Mouse (Mus musculus): ENCODE measurements around the gene Ostf1. TPM values are rescaled to one million over a fixed set of nuclear protein-coding genes. Genes with fewer than 3 reads are reported as not detected.
A peak's percentile ranks its signal among the peaks of the same experiment; 100 is the strongest.

Gene Ostf1
- polyA plus RNA-seq, 1 experiment from 2014 or later = 125 TPM

DNA sequence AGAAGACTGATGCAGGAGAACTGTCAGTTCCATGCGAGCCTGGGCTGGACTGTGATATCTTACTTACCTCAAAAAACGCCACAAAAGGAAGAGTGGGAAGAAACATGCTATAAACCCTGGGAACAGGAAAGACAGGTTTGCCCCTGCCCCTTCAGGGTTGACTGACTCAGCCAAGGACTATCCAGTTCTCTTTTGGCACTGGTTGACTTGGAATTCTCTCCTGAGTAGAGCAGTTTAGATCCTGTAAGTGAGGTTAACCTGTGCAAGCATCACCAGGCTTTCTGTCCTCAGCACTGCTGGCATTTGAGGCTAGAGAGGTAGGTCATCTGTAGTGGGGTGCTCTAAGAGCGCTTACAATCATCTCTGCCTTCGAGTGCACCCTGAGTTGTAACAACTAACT is 26.9 kb upstream of the Ostf1 start:
- Histone ChIP-seq H3K27ac (replicated peaks) (peak overlapping the region; percentile 44; the same call in 1 of the 2 replicates), H3K9ac (no peak overlapping the region), H3K4me2 (replicated peaks) (no peak overlapping the region), H3K9me3 (replicated peaks) (no peaks in the 10 kb centered on the region), H3K36me3 (no peaks in the 10 kb centered on the region), H3K4me3 (replicated peaks) (no peak overlapping the region), H3K27me3 (no peaks in the 10 kb centered on the region), H3K4me1 (no peaks in the 10 kb centered on the region)
- no peak for ATAC-seq (ENCODE audit: insufficient number of reproducible peaks, low FRiP score, low TSS enrichment, low read depth)
- WGBS = 57% methylated on average over 4 of the region's 4 CpGs

DNA sequence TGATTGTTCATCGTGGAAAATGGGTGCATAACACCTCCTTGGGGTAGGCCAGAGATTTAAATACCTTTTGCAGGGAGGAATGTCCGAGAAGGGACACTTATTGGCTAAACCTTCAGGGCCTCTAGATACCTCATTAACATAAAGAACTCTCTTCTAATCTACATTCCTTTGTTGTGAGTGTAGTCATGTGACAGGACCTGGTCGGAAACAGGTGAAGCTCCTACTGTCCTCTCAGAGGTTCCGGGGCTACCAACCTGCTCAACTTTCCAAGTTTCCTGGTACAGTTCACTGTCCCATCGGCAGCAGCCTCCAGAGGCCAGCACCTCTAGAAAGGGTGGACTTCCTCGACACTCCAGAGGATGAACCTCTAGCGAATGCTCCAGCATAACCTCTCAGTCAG is 24.4 kb upstream of the Ostf1 start:
- Histone ChIP-seq H3K27ac (replicated peaks) (no peak overlapping the region), H3K9me3 (replicated peaks) (no peaks in the 10 kb centered on the region), H3K9ac (no peak overlapping the region), H3K4me2 (replicated peaks) (no peak overlapping the region), H3K27me3 (no peaks in the 10 kb centered on the region), H3K36me3 (no peaks in the 10 kb centered on the region), H3K4me3 (replicated peaks) (no peak overlapping the region), H3K4me1 (no peaks in the 10 kb centered on the region)
- no peak for ATAC-seq (ENCODE audit: insufficient number of reproducible peaks, low FRiP score, low TSS enrichment, low read depth)
- WGBS = 85% methylated on average over 7 of the region's 7 CpGs

- Histone ChIP-seq H3K27me3 (no peaks in the 10 kb centered on the region), H3K27ac (replicated peaks) (no peak overlapping the region), H3K4me3 (replicated peaks) (no peak overlapping the region), H3K4me1 (no peaks in the 10 kb centered on the region), H3K36me3 (no peaks in the 10 kb centered on the region), H3K4me2 (replicated peaks) (no peak overlapping the region), H3K9me3 (replicated peaks) (no peaks in the 10 kb centered on the region), H3K9ac (no peak overlapping the region)
- ATAC-seq (ENCODE audit: insufficient number of reproducible peaks, low FRiP score, low TSS enrichment, low read depth) = no peak
- WGBS = 76% methylated on average over 5 of the region's 5 CpGs
These were observed 23.4 kb upstream of the Ostf1 start for GRCm38 (mm10) chr19:18654984-18655383.

DNA sequence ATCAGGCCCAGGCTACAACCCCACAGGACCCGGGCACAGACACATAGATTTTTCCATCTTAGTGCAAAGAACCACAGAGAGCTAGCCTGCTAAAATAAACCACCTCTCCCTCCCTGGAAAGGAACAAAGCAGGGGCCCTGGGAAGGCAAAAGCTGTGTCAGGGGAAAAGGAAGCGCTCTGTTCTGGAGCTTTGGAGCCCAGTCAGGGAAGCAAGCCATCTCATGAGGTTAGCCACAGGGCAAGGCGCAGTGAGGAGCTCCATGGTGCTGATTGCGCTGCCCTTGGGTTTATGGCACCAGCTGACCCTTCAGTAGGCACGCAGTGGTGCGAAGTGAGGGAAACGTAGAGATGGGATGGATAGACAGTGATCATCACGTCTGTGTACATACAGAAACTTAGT is 22.7 kb upstream of the Ostf1 start:
- no peak for ATAC-seq (ENCODE audit: insufficient number of reproducible peaks, low FRiP score, low TSS enrichment, low read depth)
- Histone ChIP-seq H3K27me3 (no peaks in the 10 kb centered on the region), H3K4me3 (replicated peaks) (no peak overlapping the region), H3K4me2 (replicated peaks) (no peak overlapping the region), H3K9ac (no peak overlapping the region), H3K4me1 (no peaks in the 10 kb centered on the region), H3K27ac (replicated peaks) (no peak overlapping the region), H3K36me3 (no peaks in the 10 kb centered on the region), H3K9me3 (replicated peaks) (no peaks in the 10 kb centered on the region)
- 88% methylated on average over 8 of the region's 8 CpGs for WGBS

DNA sequence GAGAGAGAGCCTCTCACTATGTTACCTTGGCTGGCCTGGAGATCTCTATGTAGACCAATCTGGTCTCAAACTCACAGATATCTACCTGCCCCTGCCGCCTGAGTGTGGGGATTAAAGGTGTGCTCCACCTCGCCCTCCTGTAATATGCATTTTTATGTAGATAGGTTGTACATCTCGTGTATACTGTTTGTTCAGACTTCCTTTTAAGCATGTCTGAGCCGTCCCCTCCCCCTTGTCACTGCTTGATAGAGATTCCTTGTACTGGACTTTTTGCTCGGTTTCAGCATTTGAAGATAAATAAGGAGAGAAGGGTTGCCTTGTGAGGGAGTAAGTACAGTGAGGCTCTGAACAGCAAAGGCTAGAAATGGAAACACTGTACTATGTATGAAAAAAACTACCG is 21.4 kb upstream of the Ostf1 start:
- no peak for ATAC-seq (ENCODE audit: insufficient number of reproducible peaks, low FRiP score, low TSS enrichment, low read depth)
- H3K9me3 ChIP-seq (replicated peaks) = no peaks in the 10 kb centered on the region
- H3K27ac ChIP-seq (replicated peaks) = no peak overlapping the region
- H3K36me3 ChIP-seq = no peaks in the 10 kb centered on the region
- H3K4me2 ChIP-seq (replicated peaks) = no peak overlapping the region
- no peak overlapping the region for H3K9ac ChIP-seq
- H3K4me1 ChIP-seq = no peaks in the 10 kb centered on the region
- 75% methylated on average over 6 of the region's 6 CpGs for WGBS
- H3K4me3 ChIP-seq (replicated peaks) = no peak overlapping the region
- H3K27me3 ChIP-seq = no peaks in the 10 kb centered on the region

DNA sequence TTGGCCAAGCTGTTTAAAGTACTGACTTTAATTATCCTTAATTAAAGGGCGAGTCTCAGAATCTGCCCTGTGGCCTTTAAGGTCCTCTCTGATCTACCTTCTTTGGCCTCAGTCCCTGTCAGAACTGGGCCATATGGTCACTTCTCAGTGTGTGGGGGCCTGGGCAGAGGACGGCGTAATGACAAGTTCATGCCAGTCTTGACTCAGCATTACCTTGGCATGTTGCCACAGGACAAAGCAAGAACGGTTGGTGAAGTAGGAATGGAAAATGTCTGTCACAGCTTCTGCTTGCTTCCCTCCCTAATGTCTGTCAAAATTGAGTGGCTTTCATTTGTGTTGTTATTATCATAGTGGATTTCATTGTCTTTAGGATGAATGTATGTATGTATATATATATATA is 21.0 kb upstream of the Ostf1 start:
- Histone ChIP-seq H3K4me2 (replicated peaks) (no peak overlapping the region), H3K27me3 (no peaks in the 10 kb centered on the region), H3K36me3 (no peaks in the 10 kb centered on the region), H3K4me1 (no peaks in the 10 kb centered on the region), H3K9ac (no peak overlapping the region), H3K4me3 (replicated peaks) (no peak overlapping the region), H3K9me3 (replicated peaks) (no peaks in the 10 kb centered on the region), H3K27ac (replicated peaks) (no peak overlapping the region)
- ATAC-seq (ENCODE audit: insufficient number of reproducible peaks, low FRiP score, low TSS enrichment, low read depth) = no peak
- WGBS = 32% methylated on average over 4 of the region's 4 CpGs

GRCm38 (mm10) chr19:18650473-18650872 is 18.9 kb upstream of the Ostf1 start:
- Histone ChIP-seq H3K4me1 (no peaks in the 10 kb centered on the region), H3K4me2 (replicated peaks) (no peak overlapping the region), H3K36me3 (no peaks in the 10 kb centered on the region), H3K9me3 (replicated peaks) (no peaks in the 10 kb centered on the region), H3K27ac (replicated peaks) (no peak overlapping the region), H3K9ac (no peak overlapping the region), H3K27me3 (no peaks in the 10 kb centered on the region), H3K4me3 (replicated peaks) (no peak overlapping the region)
- ATAC-seq (ENCODE audit: insufficient number of reproducible peaks, low FRiP score, low TSS enrichment, low read depth) = no peak
- 69% methylated on average over 6 of the region's 6 CpGs for WGBS

- no peak overlapping the region for H3K4me3 ChIP-seq (replicated peaks)
- H3K27me3 ChIP-seq = no peaks in the 10 kb centered on the region
- H3K4me1 ChIP-seq = no peaks in the 10 kb centered on the region
- ATAC-seq (ENCODE audit: insufficient number of reproducible peaks, low FRiP score, low TSS enrichment, low read depth) = no peak
- no peaks in the 10 kb centered on the region for H3K9me3 ChIP-seq (replicated peaks)
- no peak overlapping the region for H3K4me2 ChIP-seq (replicated peaks)
- no peak overlapping the region for H3K9ac ChIP-seq
- no peak overlapping the region for H3K27ac ChIP-seq (replicated peaks)
- 80% methylated on average over 4 of the region's 4 CpGs for WGBS
- H3K36me3 ChIP-seq = 0 out of 2 replicates have a peak, but pooled peaks cover 3% of the 10 kb centered on the region
These were observed 18.3 kb upstream of the Ostf1 start for GRCm38 (mm10) chr19:18649955-18650354.

DNA sequence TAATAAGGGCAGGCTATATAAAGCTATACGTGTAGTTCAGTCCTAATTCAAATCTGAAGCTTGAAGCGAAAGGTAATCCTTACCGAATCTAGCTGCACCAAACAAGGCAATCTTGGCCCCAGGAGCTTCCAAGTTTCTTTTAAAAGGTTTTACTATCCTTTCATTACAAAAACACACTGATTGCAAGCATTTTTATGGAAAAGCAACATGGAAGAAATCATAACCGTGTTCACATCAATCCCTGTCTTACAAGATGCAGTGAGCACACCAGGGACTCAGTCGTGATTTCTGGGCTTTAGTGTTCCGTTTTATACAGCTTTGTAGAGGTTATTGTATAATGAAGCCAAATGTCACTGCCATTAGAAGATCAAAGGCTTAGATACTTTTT is 16.9 kb upstream of the Ostf1 start:
- H3K4me1 ChIP-seq = no peaks in the 10 kb centered on the region
- ATAC-seq (ENCODE audit: insufficient number of reproducible peaks, low FRiP score, low TSS enrichment, low read depth) = no peak
- H3K27ac ChIP-seq (replicated peaks) = no peak overlapping the region
- 0 out of 2 replicates have a peak, but pooled peaks cover 5% of the 10 kb centered on the region for H3K36me3 ChIP-seq
- WGBS = 74% methylated on average over 6 of the region's 6 CpGs
- no peak overlapping the region for H3K9ac ChIP-seq
- H3K9me3 ChIP-seq (replicated peaks) = no peaks in the 10 kb centered on the region
- H3K4me3 ChIP-seq (replicated peaks) = no peak overlapping the region
- no peaks in the 10 kb centered on the region for H3K27me3 ChIP-seq
- no peak overlapping the region for H3K4me2 ChIP-seq (replicated peaks)

DNA sequence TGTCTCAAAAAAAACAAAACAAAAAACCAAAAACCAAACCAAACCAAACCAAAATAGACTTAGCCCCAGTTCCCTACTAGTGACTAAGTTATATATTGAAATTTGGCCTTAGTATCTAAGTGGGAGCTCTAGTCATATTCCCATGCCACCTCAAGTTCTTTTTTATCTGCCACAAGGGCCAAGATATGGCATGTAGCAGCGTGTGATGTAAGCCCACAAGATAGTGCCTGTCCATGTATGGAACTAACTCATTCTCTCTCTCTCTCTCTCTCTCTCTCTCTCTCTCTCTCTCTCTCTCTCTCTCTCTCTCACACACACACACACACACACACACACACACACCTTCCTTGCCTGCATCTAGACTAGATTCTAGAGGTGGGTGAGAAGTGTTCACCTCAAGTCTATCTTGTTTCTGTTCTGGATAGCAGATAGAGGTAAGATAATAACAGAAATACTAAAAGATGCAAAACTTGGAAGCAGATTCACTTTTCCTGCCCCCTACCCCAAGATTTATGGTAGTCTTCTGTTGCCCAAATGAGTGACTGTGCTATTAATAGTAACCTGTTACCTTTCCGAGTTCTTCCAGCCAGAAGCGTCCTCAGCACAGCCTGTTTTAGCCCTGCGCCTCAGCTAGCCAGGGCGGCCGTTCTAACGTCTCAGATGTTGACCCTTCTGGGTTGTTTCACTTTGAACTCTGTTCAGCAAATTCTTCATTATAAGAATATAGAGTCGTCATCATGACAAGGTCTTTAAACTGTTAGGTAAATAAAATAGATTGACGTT is 16.3 kb upstream of the Ostf1 start:
- Histone ChIP-seq H3K9me3 (replicated peaks) (no peaks in the 10 kb centered on the region), H3K9ac (no peak overlapping the region), H3K4me1 (no peaks in the 10 kb centered on the region), H3K4me2 (replicated peaks) (no peak overlapping the region), H3K27ac (replicated peaks) (no peak overlapping the region), H3K36me3 (0 out of 2 replicates have a peak, but pooled peaks cover 5% of the 10 kb centered on the region), H3K27me3 (no peaks in the 10 kb centered on the region), H3K4me3 (replicated peaks) (no peak overlapping the region)
- no peak for ATAC-seq (ENCODE audit: insufficient number of reproducible peaks, low FRiP score, low TSS enrichment, low read depth)
- WGBS = 72% methylated on average over 9 of the region's 9 CpGs

- Histone ChIP-seq H3K4me3 (replicated peaks) (no peak overlapping the region), H3K4me2 (replicated peaks) (no peak overlapping the region), H3K27ac (replicated peaks) (no peak overlapping the region), H3K27me3 (no peaks in the 10 kb centered on the region), H3K4me1 (no peaks in the 10 kb centered on the region), H3K9ac (no peak overlapping the region), H3K9me3 (replicated peaks) (no peaks in the 10 kb centered on the region), H3K36me3 (0 out of 2 replicates have a peak, but pooled peaks cover 5% of the 10 kb centered on the region)
- no peak for ATAC-seq (ENCODE audit: insufficient number of reproducible peaks, low FRiP score, low TSS enrichment, low read depth)
- WGBS = 72% methylated on average over 5 of the region's 5 CpGs
These were observed 15.3 kb upstream of the Ostf1 start for GRCm38 (mm10) chr19:18646853-18647420.

- no peak overlapping the region for H3K4me3 ChIP-seq (replicated peaks)
- 0 out of 2 replicates have a peak, but pooled peaks cover 2% of the 10 kb centered on the region for H3K4me1 ChIP-seq
- H3K4me2 ChIP-seq (replicated peaks) = no peak overlapping the region
- 0 out of 2 replicates have a peak, but pooled peaks cover 5% of the 10 kb centered on the region for H3K36me3 ChIP-seq
- H3K27me3 ChIP-seq = no peaks in the 10 kb centered on the region
- WGBS = 72% methylated on average over 3 of the region's 3 CpGs
- H3K9me3 ChIP-seq (replicated peaks) = no peaks in the 10 kb centered on the region
- no peak overlapping the region for H3K9ac ChIP-seq
- ATAC-seq (ENCODE audit: insufficient number of reproducible peaks, low FRiP score, low TSS enrichment, low read depth) = no peak
- no peak overlapping the region for H3K27ac ChIP-seq (replicated peaks)
These were observed 14.8 kb upstream of the Ostf1 start for GRCm38 (mm10) chr19:18646397-18646796.

All from embryonic facial prominence, embryonic 15.5 days (tissue).